Mouse (Mus musculus): Measurements from ENCODE around the gene Ndufa12. TPM values are rescaled to one million over a fixed set of nuclear protein-coding genes. Genes with fewer than 3 reads are reported as not detected.

Ndufa12 gene
- total and polyA plus RNA-seq, 2 experiments from 2014 or later, result 400 to 1,221 TPM

GRCm38 (mm10) chr10:94210718-94211618 lies 12.4 kb downstream of the Ndufa12 start:
- Histone ChIP-seq H3K27ac (ENCODE audit: low read depth) (no peak overlapping the region), H3K9ac (replicated peaks; ENCODE audit: low read depth, low read length) (no peak overlapping the region), H3K36me3 (replicated peaks; ENCODE audit: control insufficient read depth, insufficient read depth, low read length) (peaks cover 69% of the 10 kb centered on the region), H3K9me3 (replicated peaks; ENCODE audit: control insufficient read depth, low read length) (no peaks in the 10 kb centered on the region), H3K4me1 (ENCODE audit: control insufficient read depth, insufficient read depth) (no peaks in the 10 kb centered on the region), H3K4me2 (ENCODE audit: low read depth, low read length) (no peak overlapping the region), H3K27me3 (ENCODE audit: control insufficient read depth, insufficient read depth, low read length) (no peaks in the 10 kb centered on the region), H3K4me3 (ENCODE audit: low read depth, low read length) (no peak overlapping the region)
- TF ChIP-seq EP300 (IDR thresholded peaks at IDR 0.05; ENCODE audit: low read depth), result no peak
- TF ChIP-seq CTCF (IDR thresholded peaks at IDR 0.05; ENCODE audit: low read depth), result peak; percentile 45
- ATAC-seq (ENCODE audit: insufficient read depth, low read depth), result no peak
- WGBS, result 78% methylated on average over 6 of the region's 6 CpGs
- peak; percentile 31 for DNase-seq (ENCODE audit: low spot score)

- Histone ChIP-seq H3K27me3 (ENCODE audit: control insufficient read depth, insufficient read depth, low read length) (no peaks in the 10 kb centered on the region), H3K4me2 (ENCODE audit: low read depth, low read length) (no peak overlapping the region), H3K9ac (replicated peaks; ENCODE audit: low read depth, low read length) (no peak overlapping the region), H3K4me1 (ENCODE audit: control insufficient read depth, insufficient read depth) (no peaks in the 10 kb centered on the region), H3K27ac (ENCODE audit: low read depth) (no peak overlapping the region), H3K36me3 (replicated peaks; ENCODE audit: control insufficient read depth, insufficient read depth, low read length) (peaks cover 62% of the 10 kb centered on the region), H3K9me3 (replicated peaks; ENCODE audit: control insufficient read depth, low read length) (no peaks in the 10 kb centered on the region), H3K4me3 (ENCODE audit: low read depth, low read length) (no peak overlapping the region)
- TF ChIP-seq CTCF (IDR thresholded peaks at IDR 0.05; ENCODE audit: low read depth), result no peak
- ATAC-seq (ENCODE audit: insufficient read depth, low read depth) (no peak), DNase-seq (ENCODE audit: low spot score) (no peak)
- WGBS, result 86% methylated on average over 2 of the region's 2 CpGs
These were observed 13.2 kb downstream of the Ndufa12 start for GRCm38 (mm10) chr10:94211725-94212124.

- DNase-seq (ENCODE audit: low spot score), result no peak
- no peak overlapping the region for H3K27ac ChIP-seq (ENCODE audit: low read depth)
- H3K9ac ChIP-seq (replicated peaks; ENCODE audit: low read depth, low read length), result no peak overlapping the region
- TF ChIP-seq CTCF (IDR thresholded peaks at IDR 0.05; ENCODE audit: low read depth) (peak; percentile 40), EP300 (IDR thresholded peaks at IDR 0.05; ENCODE audit: low read depth) (no peak)
- H3K4me1 ChIP-seq (ENCODE audit: control insufficient read depth, insufficient read depth), result no peaks in the 10 kb centered on the region
- no peak for ATAC-seq (ENCODE audit: insufficient read depth, low read depth)
- WGBS, result 75% methylated on average over 6 of the region's 6 CpGs
- no peaks in the 10 kb centered on the region for H3K9me3 ChIP-seq (replicated peaks; ENCODE audit: control insufficient read depth, low read length)
- H3K36me3 ChIP-seq (replicated peaks; ENCODE audit: control insufficient read depth, insufficient read depth, low read length), result peaks cover 10% of the 10 kb centered on the region
- no peak overlapping the region for H3K4me2 ChIP-seq (ENCODE audit: low read depth, low read length)
- H3K4me3 ChIP-seq (ENCODE audit: low read depth, low read length), result no peak overlapping the region
- H3K27me3 ChIP-seq (ENCODE audit: control insufficient read depth, insufficient read depth, low read length), result no peaks in the 10 kb centered on the region
These were observed 26.7 kb downstream of the Ndufa12 start for GRCm38 (mm10) chr10:94225026-94225750.

- H3K4me3 ChIP-seq (ENCODE audit: low read depth, low read length), result no peak overlapping the region
- no peaks in the 10 kb centered on the region for H3K4me1 ChIP-seq (ENCODE audit: control insufficient read depth, insufficient read depth)
- H3K27me3 ChIP-seq (ENCODE audit: control insufficient read depth, insufficient read depth, low read length), result no peaks in the 10 kb centered on the region
- no peak for DNase-seq (ENCODE audit: low spot score)
- H3K27ac ChIP-seq (ENCODE audit: low read depth), result no peak overlapping the region
- no peaks in the 10 kb centered on the region for H3K9me3 ChIP-seq (replicated peaks; ENCODE audit: control insufficient read depth, low read length)
- H3K4me2 ChIP-seq (ENCODE audit: low read depth, low read length), result no peak overlapping the region
- no peak for ATAC-seq (ENCODE audit: insufficient read depth, low read depth)
- TF ChIP-seq CTCF (IDR thresholded peaks at IDR 0.05; ENCODE audit: low read depth), result no peak
- TF ChIP-seq EP300 (IDR thresholded peaks at IDR 0.05; ENCODE audit: low read depth), result no peak
- H3K36me3 ChIP-seq (replicated peaks; ENCODE audit: control insufficient read depth, insufficient read depth, low read length), result no peaks in the 10 kb centered on the region
- WGBS, result 73% methylated on average over 19 of the region's 19 CpGs
- no peak overlapping the region for H3K9ac ChIP-seq (replicated peaks; ENCODE audit: low read depth, low read length)
These were observed 31.9 kb downstream of the Ndufa12 start for GRCm38 (mm10) chr10:94230172-94230981.

- Histone ChIP-seq H3K36me3 (replicated peaks; ENCODE audit: control insufficient read depth, insufficient read depth, low read length) (no peaks in the 10 kb centered on the region), H3K4me2 (ENCODE audit: low read depth, low read length) (no peak overlapping the region), H3K4me3 (ENCODE audit: low read depth, low read length) (no peak overlapping the region), H3K9ac (replicated peaks; ENCODE audit: low read depth, low read length) (no peak overlapping the region), H3K4me1 (ENCODE audit: control insufficient read depth, insufficient read depth) (no peaks in the 10 kb centered on the region), H3K27me3 (ENCODE audit: control insufficient read depth, insufficient read depth, low read length) (no peaks in the 10 kb centered on the region), H3K9me3 (replicated peaks; ENCODE audit: control insufficient read depth, low read length) (no peaks in the 10 kb centered on the region), H3K27ac (ENCODE audit: low read depth) (no peak overlapping the region)
- TF ChIP-seq CTCF (IDR thresholded peaks at IDR 0.05; ENCODE audit: low read depth) (no peak), EP300 (IDR thresholded peaks at IDR 0.05; ENCODE audit: low read depth) (no peak)
- DNase-seq (ENCODE audit: low spot score), result no peak
- WGBS, result 74% methylated on average over 6 of the region's 6 CpGs
- no peak for ATAC-seq (ENCODE audit: insufficient read depth, low read depth)
These were observed 32.5 kb downstream of the Ndufa12 start for GRCm38 (mm10) chr10:94231025-94231424.

Measured in heart, postnatal 0 days (tissue).